8 mouse cellular contexts compared by ENCODE assay signal in genomic region chr8:57321898-57322895, GRCm38 (mm10). TPM values are rescaled to one million over a fixed set of nuclear protein-coding genes. Genes with fewer than 3 reads are reported as not detected.
DNase-seq lines count a peak whose midpoint lies in the region; ATAC-seq and TF ChIP-seq lines count a peak whose summit lies in the region.

No protein-coding gene starts in this region.

- H3K36me3 ChIP-seq in ES-Bruce4 (ENCODE audit: control insufficient read depth, insufficient read depth, low read length, poor library complexity, severe bottlenecking): no peaks in the 10 kb centered on the region
- H3K36me3 ChIP-seq in heart, postnatal 0 days (replicated peaks; ENCODE audit: control insufficient read depth, insufficient read depth, low read length): peaks cover 4% of the 10 kb centered on the region; the same call in 1 of the 2 replicates
- H3K36me3 ChIP-seq in liver, embryonic 15.5 days (replicated peaks): no peaks in the 10 kb centered on the region

- peak overlapping the region; percentile 92 for H3K9ac ChIP-seq in ES-Bruce4 (ENCODE audit: low read depth, poor library complexity, severe bottlenecking)
- peak overlapping the region; percentile 100 for H3K9ac ChIP-seq in heart, postnatal 0 days (replicated peaks; ENCODE audit: low read depth, low read length)
- no peak overlapping the region for H3K9ac ChIP-seq in liver, embryonic 15.5 days

- peak overlapping the region; percentile 97 for H3K4me2 ChIP-seq in heart, postnatal 0 days (ENCODE audit: low read depth, low read length)
- H3K4me2 ChIP-seq in liver, embryonic 15.5 days: peak overlapping the region; percentile 44

- under 1% methylated on average over 48 of the region's 64 CpGs for WGBS in heart, postnatal 0 days
- under 1% methylated on average over 59 of the region's 64 CpGs for WGBS in liver, embryonic 15.5 days (ENCODE audit: insufficient replicate concordance)

- peak; percentile 60 for DNase-seq in embryo, embryonic 10.5 days (ENCODE audit: low spot score)
- DNase-seq in heart, postnatal 0 days (ENCODE audit: low spot score): peak; percentile 52
- DNase-seq in layer of hippocampus, adult 11-12 months (ENCODE audit: low spot score): no peak
- no peak for DNase-seq in layer of hippocampus, adult 2 months (ENCODE audit: low spot score in 2 of 2)
- DNase-seq in right cerebral cortex, postnatal 4 days: no peak
- DNase-seq in kidney, adult 18-20 months: no peak

- no peak for TF ChIP-seq POLR2A in ES-Bruce4 (IDR thresholded peaks at IDR 0.05; ENCODE audit: insufficient read depth, low read length)

- TF ChIP-seq EP300 in ES-Bruce4 (IDR thresholded peaks at IDR 0.05; ENCODE audit: insufficient read depth, low read depth, low read length): no peak
- TF ChIP-seq EP300 in heart, postnatal 0 days (IDR thresholded peaks at IDR 0.05; ENCODE audit: low read depth): no peak

- no peaks in the 10 kb centered on the region for H3K9me3 ChIP-seq in ES-Bruce4 (replicated peaks; ENCODE audit: control insufficient read depth, insufficient read depth, low read length, poor library complexity, severe bottlenecking)
- H3K9me3 ChIP-seq in heart, postnatal 0 days (replicated peaks; ENCODE audit: control insufficient read depth, low read length): no peaks in the 10 kb centered on the region
- no peaks in the 10 kb centered on the region for H3K9me3 ChIP-seq in liver, embryonic 15.5 days (replicated peaks)

- peak overlapping the region; percentile 49 for H3K4me3 ChIP-seq in ES-Bruce4 (ENCODE audit: low read depth, low read length)
- H3K4me3 ChIP-seq in heart, postnatal 0 days (ENCODE audit: low read depth, low read length): peak overlapping the region; percentile 98
- peak overlapping the region; percentile 36 for H3K4me3 ChIP-seq in liver, embryonic 15.5 days (replicated peaks)
- H3K4me3 ChIP-seq in layer of hippocampus, adult 2 months: no peak overlapping the region

- H3K4me1 ChIP-seq in ES-Bruce4 (ENCODE audit: control insufficient read depth, insufficient read depth, low read length): no peaks in the 10 kb centered on the region
- peaks cover 9% of the 10 kb centered on the region; the same call in 1 of the 2 replicates for H3K4me1 ChIP-seq in heart, postnatal 0 days (ENCODE audit: control insufficient read depth, insufficient read depth)
- 0 out of 2 replicates have a peak, but pooled peaks cover 3% of the 10 kb centered on the region for H3K4me1 ChIP-seq in liver, embryonic 15.5 days (replicated peaks)

- peaks cover 84% of the 10 kb centered on the region for H3K27me3 ChIP-seq in ES-Bruce4 (ENCODE audit: control insufficient read depth, insufficient read depth, low read length, poor library complexity, severe bottlenecking)
- no peaks in the 10 kb centered on the region for H3K27me3 ChIP-seq in heart, postnatal 0 days (ENCODE audit: control insufficient read depth, insufficient read depth, low read length)
- peaks cover 99% of the 10 kb centered on the region for H3K27me3 ChIP-seq in liver, embryonic 15.5 days

- no peak overlapping the region for H3K27ac ChIP-seq in ES-Bruce4 (ENCODE audit: insufficient read depth, low read length)
- peak overlapping the region; percentile 98 for H3K27ac ChIP-seq in heart, postnatal 0 days (ENCODE audit: low read depth)
- no peak overlapping the region for H3K27ac ChIP-seq in liver, embryonic 15.5 days (replicated peaks)
- H3K27ac ChIP-seq in layer of hippocampus, adult 2 months: no peak overlapping the region

- no peak for TF ChIP-seq CTCF in ES-Bruce4 (IDR thresholded peaks at IDR 0.05; ENCODE audit: low read depth, low read length)
- TF ChIP-seq CTCF in heart, postnatal 0 days (IDR thresholded peaks at IDR 0.05; ENCODE audit: low read depth): no peak
- no peak for TF ChIP-seq CTCF in layer of hippocampus, adult 2 months (conservative IDR thresholded peaks at IDR 0.05)

- peak; percentile 31 for ATAC-seq in heart, postnatal 0 days (ENCODE audit: insufficient read depth, low read depth)
- ATAC-seq in liver, embryonic 15.5 days (ENCODE audit: insufficient read depth): no peak

RNA-seq across cellular contexts. Expression of gene Hand2, which starts 1.4 kb away (rescaled TPM):
- polyA plus RNA-seq in ES-Bruce4 (2011; ENCODE audit: insufficient read depth, insufficient read length, low read depth, missing spikeins): 0.29 TPM in 1 of 2 replicates, not detected in the other
- total RNA-seq in heart, postnatal 0 days (2014; rRNA removed; ENCODE audit: low replicate concordance): 33.2 and 39.5 TPM in 2 replicates
- polyA plus RNA-seq in heart, postnatal 0 days (2015; fragmentation: Nextera tagmentation; extraction: Ambion mirVana): 9.9 and 11.7 TPM in 2 replicates
- polyA plus RNA-seq in liver, embryonic 15.5 days (2015; fragmentation: Nextera tagmentation; extraction: Ambion mirVana): 0.39 and 0.51 TPM in 2 replicates
- total RNA-seq in layer of hippocampus, adult 2 months (2021): not detected

Comparison
In these comparisons a context has a peak if more than half of its experiments do, and no peak if none do; other contexts are left out.
1. DNase-seq: peak in embryo, embryonic 10.5 days (single experiment) and heart, postnatal 0 days (single experiment); none in layer of hippocampus, adult 11-12 months (single experiment), layer of hippocampus, adult 2 months (0 of 2), right cerebral cortex, postnatal 4 days (single experiment) and kidney, adult 18-20 months (single experiment).